Mouse (Mus musculus) heart, embryonic 14.5 days (tissue): ENCODE measurements at regions not wholly inside any gene's neighbourhood (a gene's known extent, or its start where the extent isn't known, plus 50 kb on each side); places are given as distances from the start of the nearest gene placed in this dataset.

Source experiments
- ATAC-seq: fragments of 200-750 bp; cut with Nextera tagmentation; 2 replicates; pipeline ENCODE4 v1.8.0; 2017; ENCODE audit warnings: low read depth, moderate TSS enrichment; ENCODE audit not compliant: insufficient number of reproducible peaks, insufficient read depth, low FRiP score
- H3K27ac ChIP-seq, 2 experiments: fragments of 200-500 bp in 1 of 2; fragments of 300-500 bp in 1 of 2; sonication (generic) in 1 of 2; replicated peaks in 1 of 2; 2 replicates each; pipeline ENCODE4 v1.5.1; 2012 to 2014; ENCODE audit warnings: low read depth in 2 of 2, low read length in 2 of 2, control low read depth in 1 of 2, mild to moderate bottlenecking in 1 of 2, mixed read lengths in 1 of 2; ENCODE audit not compliant: control insufficient read depth in 1 of 2, insufficient read depth in 1 of 2
- H3K27me3 ChIP-seq: fragments of 300-500 bp; sonication (generic); 2 replicates; pipeline ENCODE4 v1.6.1; 2014; ENCODE audit warnings: mild to moderate bottlenecking, low read length, control low read depth; ENCODE audit not compliant: control insufficient read depth, insufficient read depth
- H3K36me3 ChIP-seq: fragments of 300-500 bp; sonication (generic); 2 replicates; pipeline ENCODE4 v1.6.1; 2014; ENCODE audit warnings: mild to moderate bottlenecking, control low read depth, low read length, mixed read lengths; ENCODE audit not compliant: control insufficient read depth, insufficient read depth
- H3K4me1 ChIP-seq, 2 experiments: fragments of 200-500 bp in 1 of 2; fragments of 300-500 bp in 1 of 2; sonication (generic) in 1 of 2; 2 replicates each; pipeline ENCODE4 v1.6.1; 2012 to 2014; ENCODE audit warnings: low read length in 2 of 2, control low read depth in 1 of 2, mixed read lengths in 1 of 2; ENCODE audit not compliant: control insufficient read depth in 2 of 2, insufficient read depth in 2 of 2
- H3K4me2 ChIP-seq: fragments of 300-500 bp; sonication (generic); 2 replicates; pipeline ENCODE4 v1.6.1; 2014; ENCODE audit warnings: mild to moderate bottlenecking, low read length
- H3K4me3 ChIP-seq, 2 experiments: fragments of 200-500 bp in 1 of 2; fragments of 300-500 bp in 1 of 2; sonication (generic) in 1 of 2; 2 replicates each; pipeline ENCODE4 v1.5.1; 2012 to 2014; ENCODE audit warnings: low read length in 2 of 2, mild to moderate bottlenecking in 2 of 2, control low read depth in 1 of 2, low read depth in 1 of 2, moderate library complexity in 1 of 2; ENCODE audit not compliant: control insufficient read depth in 1 of 2, insufficient read depth in 1 of 2
- H3K9ac ChIP-seq: fragments of 300-500 bp; sonication (generic); 2 replicates; pipeline ENCODE4 v1.6.1; 2014; ENCODE audit warnings: mild to moderate bottlenecking, low read length
- H3K9me3 ChIP-seq: fragments of 300-500 bp; sonication (generic); 2 replicates; pipeline ENCODE4 v1.6.1; 2016; ENCODE audit warnings: low read length, control low read depth; ENCODE audit not compliant: control insufficient read depth
- WGBS: fragments of 180-500 bp; shearing (Covaris S2); extraction: QIAGEN DNeasy Blood & Tissue Kit; methylation state at CpG from one replicate; pipeline ENCODE4 v1.1.7; 2014; 5-methylcytosine and 5-hydroxymethylcytosine counted together

GRCm38 (mm10) chr2:138123331-138123730 lies 133.0 kb upstream of the Btbd3 start:
- ATAC-seq, result no peak
- H3K27me3 ChIP-seq, result no peaks in the 10 kb centered on the region
- H3K9me3 ChIP-seq, result 0 out of 2 replicates have a peak, but pooled peaks cover under 1% of the 10 kb centered on the region
- no peak overlapping the region for H3K27ac ChIP-seq
- H3K4me1 ChIP-seq, result no peaks in the 10 kb centered on the region
- H3K9ac ChIP-seq, result no peak overlapping the region
- no peak overlapping the region for H3K4me2 ChIP-seq
- no peak overlapping the region for H3K4me3 ChIP-seq
- H3K36me3 ChIP-seq, result no peaks in the 10 kb centered on the region
- WGBS, result 67% methylated on average over 5 of the region's 5 CpGs

GRCm38 (mm10) chr2:138120868-138121267 lies 135.5 kb upstream of the Btbd3 start:
- Histone ChIP-seq H3K4me2 (no peak overlapping the region), H3K27me3 (no peaks in the 10 kb centered on the region), H3K4me1 (no peaks in the 10 kb centered on the region), H3K36me3 (no peaks in the 10 kb centered on the region), H3K9me3 (0 out of 2 replicates have a peak, but pooled peaks cover 3% of the 10 kb centered on the region), H3K4me3 (no peak overlapping the region), H3K9ac (no peak overlapping the region), H3K27ac (no peak overlapping the region)
- WGBS, result 62% methylated on average over 1 of the region's 1 CpGs
- no peak for ATAC-seq

- WGBS, result 64% methylated on average over 2 of the region's 2 CpGs
- no peaks in the 10 kb centered on the region for H3K4me1 ChIP-seq
- H3K27ac ChIP-seq, result no peak overlapping the region
- no peak overlapping the region for H3K4me3 ChIP-seq
- no peak for ATAC-seq
- H3K36me3 ChIP-seq, result no peaks in the 10 kb centered on the region
- H3K27me3 ChIP-seq, result no peaks in the 10 kb centered on the region
- H3K4me2 ChIP-seq, result no peak overlapping the region
- no peak overlapping the region for H3K9ac ChIP-seq
- H3K9me3 ChIP-seq, result 0 out of 2 replicates have a peak, but pooled peaks cover 3% of the 10 kb centered on the region
Observed at GRCm38 (mm10) chr2:138120131-138120530, 136.2 kb upstream of the Btbd3 start.

GRCm38 (mm10) chr2:138099777-138100176 lies 156.6 kb upstream of the Btbd3 start:
- Histone ChIP-seq H3K27ac (no peak overlapping the region), H3K4me2 (no peak overlapping the region), H3K36me3 (no peaks in the 10 kb centered on the region), H3K9ac (no peak overlapping the region), H3K27me3 (no peaks in the 10 kb centered on the region), H3K4me3 (no peak overlapping the region), H3K9me3 (no peaks in the 10 kb centered on the region), H3K4me1 (no peaks in the 10 kb centered on the region)
- ATAC-seq, result no peak
- 72% methylated on average over 2 of the region's 2 CpGs for WGBS

GRCm38 (mm10) chr2:138085390-138085789 lies 171.0 kb upstream of the Btbd3 start:
- Histone ChIP-seq H3K27ac (no peak overlapping the region), H3K4me2 (no peak overlapping the region), H3K9me3 (no peaks in the 10 kb centered on the region)

GRCm38 (mm10) chr2:138084564-138085283 lies 171.6 kb upstream of the Btbd3 start:
- 78% methylated on average over 6 of the region's 6 CpGs for WGBS
- no peaks in the 10 kb centered on the region for H3K27me3 ChIP-seq
- H3K9ac ChIP-seq, result no peak overlapping the region
- H3K27ac ChIP-seq, result no peak overlapping the region
- no peak for ATAC-seq
- no peaks in the 10 kb centered on the region for H3K36me3 ChIP-seq
- H3K4me2 ChIP-seq, result no peak overlapping the region
- H3K4me3 ChIP-seq, result no peak overlapping the region
- no peaks in the 10 kb centered on the region for H3K4me1 ChIP-seq
- H3K9me3 ChIP-seq, result no peaks in the 10 kb centered on the region

More at GRCm38 (mm10) chr2:138085390-138085789, 171.0 kb upstream of the Btbd3 start:
- Histone ChIP-seq H3K4me1 (no peaks in the 10 kb centered on the region), H3K4me3 (no peak overlapping the region), H3K9ac (no peak overlapping the region), H3K36me3 (no peaks in the 10 kb centered on the region), H3K27me3 (no peaks in the 10 kb centered on the region)
- no peak for ATAC-seq
- WGBS, result 59% methylated on average over 6 of the region's 6 CpGs

- 82% methylated on average over 6 of the region's 6 CpGs for WGBS
- Histone ChIP-seq H3K9me3 (no peaks in the 10 kb centered on the region), H3K9ac (no peak overlapping the region), H3K4me3 (no peak overlapping the region), H3K4me2 (no peak overlapping the region), H3K27me3 (no peaks in the 10 kb centered on the region), H3K36me3 (no peaks in the 10 kb centered on the region), H3K27ac (no peak overlapping the region), H3K4me1 (no peaks in the 10 kb centered on the region)
- ATAC-seq, result no peak
Observed at GRCm38 (mm10) chr2:138074020-138074613, 182.2 kb upstream of the Btbd3 start.
